Mouse (Mus musculus) liver, adult 10 weeks (tissue): ENCODE results near the gene Cnga3. TPM values are rescaled to one million over a fixed set of nuclear protein-coding genes. Genes with fewer than 3 reads are reported as not detected.

Source experiments
- polyA plus RNA-seq: library from polyadenylated mRNA; stranded (reverse); fragments of 350-450 nt; fragmentation: Illumina TruSeq; extraction: RNeasy Lipid Tissue Mini Kit (QIAGEN cat#74804); gene quantifications from one replicate; pipeline ENCODE4 v1.2.3, GENCODE M21; 2014; ENCODE audit warnings: low read depth, low replicate concordance

Cnga3 gene
- not detected for polyA plus RNA-seq

GRCm38 (mm10) chr1:37214144-37214543 is at the start of gene Cnga3:
Gene Cnga3 (plus strand): TSS chr1:37214434.

GRCm38 (mm10) chr1:37299540-37300491 is 85.6 kb downstream of the Cnga3 start, which contains the start of gene Inpp4a:
Gene Inpp4a (plus strand): TSS chr1:37299865.

Other genes with a start within 250 kb of the Cnga3 start
- gene Vwa3b, start 187.8 kb upstream of the Cnga3 start, polyA plus RNA-seq, result 0.90 TPM
- gene Inpp4a, start 85.4 kb downstream of the Cnga3 start, polyA plus RNA-seq, result 6.3 TPM
- gene Coa5, start 215.7 kb downstream of the Cnga3 start, polyA plus RNA-seq, result 97.0 TPM
- gene Unc50, start 215.7 kb downstream of the Cnga3 start, polyA plus RNA-seq, result 33.0 TPM